Mouse (Mus musculus): ENCODE data around the gene Umps.

Umps gene

DNA sequence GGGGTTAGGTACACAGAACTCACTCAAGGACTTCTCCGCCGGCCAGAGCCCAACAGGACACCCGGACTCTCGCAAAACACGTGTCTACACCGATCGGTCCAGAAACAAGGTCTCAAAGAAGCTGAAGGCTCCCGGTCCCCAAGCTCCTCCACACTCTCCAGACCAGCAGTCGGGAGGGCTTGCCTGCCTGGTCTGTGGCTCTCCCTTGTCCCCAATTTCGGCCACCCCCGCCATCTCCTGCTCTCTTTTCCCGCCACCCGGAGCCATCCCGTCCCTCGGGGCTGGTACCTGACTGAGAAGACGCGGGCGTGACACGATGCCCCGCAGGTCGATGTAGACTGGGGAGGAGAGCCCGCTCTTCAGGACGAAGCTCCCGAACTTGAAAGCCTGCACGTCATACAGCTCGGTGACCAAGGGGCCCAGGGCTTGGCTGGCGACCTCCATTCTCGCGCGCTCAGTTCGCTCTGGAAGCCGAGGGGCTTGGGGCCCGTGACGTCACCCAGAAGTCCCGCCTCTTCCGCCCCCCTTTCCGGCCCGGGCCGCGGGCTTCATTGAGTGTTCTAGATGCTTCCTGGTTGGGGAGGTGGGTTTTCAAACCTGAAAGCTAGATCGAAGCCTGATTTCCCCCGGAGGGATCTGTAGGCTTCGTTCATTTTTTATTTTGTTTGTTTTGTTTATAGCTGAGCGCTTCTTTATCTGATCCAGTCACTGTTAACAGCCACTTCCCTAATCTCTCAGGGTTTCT, at the start of gene Umps:
TSS of gene Umps (minus strand) at position 501 of the 745 bp plus-strand sequence.
- DNase-seq (ENCODE audit: low spot score) = peak; percentile 58

GRCm38 (mm10) chr16:34011991-34012845, 45.4 kb upstream of the Umps start:
- no peak for DNase-seq (ENCODE audit: low spot score)

- no peak for DNase-seq (ENCODE audit: low spot score)
Observed at GRCm38 (mm10) chr16:34009567-34009966, 42.7 kb upstream of the Umps start.

DNA sequence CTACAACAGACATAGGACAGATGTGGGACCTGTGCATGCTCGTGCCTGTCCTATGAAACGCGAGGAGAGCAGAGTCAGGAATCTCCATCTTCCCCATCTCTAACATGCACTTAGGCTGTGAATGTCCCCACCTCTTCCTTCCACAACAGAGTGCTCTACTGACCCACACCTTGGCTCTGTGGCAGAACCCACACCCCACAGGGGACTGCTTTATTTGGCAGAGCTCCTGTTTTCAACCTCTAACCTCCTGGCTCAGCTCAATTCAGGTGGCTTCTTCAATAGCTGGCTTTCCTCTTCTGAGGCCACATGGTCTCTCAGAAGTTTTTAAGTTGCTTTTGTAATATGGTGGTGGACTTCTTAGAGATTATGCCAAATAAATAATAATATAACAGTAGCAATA, 39.1 kb upstream of the Umps start:
- DNase-seq (ENCODE audit: low spot score) = no peak

GRCm38 (mm10) chr16:34004128-34004578, 37.3 kb upstream of the Umps start:
- DNase-seq (ENCODE audit: low spot score) = no peak

GRCm38 (mm10) chr16:34003566-34004127, 36.8 kb upstream of the Umps start:
- no peak for DNase-seq (ENCODE audit: low spot score)

DNA sequence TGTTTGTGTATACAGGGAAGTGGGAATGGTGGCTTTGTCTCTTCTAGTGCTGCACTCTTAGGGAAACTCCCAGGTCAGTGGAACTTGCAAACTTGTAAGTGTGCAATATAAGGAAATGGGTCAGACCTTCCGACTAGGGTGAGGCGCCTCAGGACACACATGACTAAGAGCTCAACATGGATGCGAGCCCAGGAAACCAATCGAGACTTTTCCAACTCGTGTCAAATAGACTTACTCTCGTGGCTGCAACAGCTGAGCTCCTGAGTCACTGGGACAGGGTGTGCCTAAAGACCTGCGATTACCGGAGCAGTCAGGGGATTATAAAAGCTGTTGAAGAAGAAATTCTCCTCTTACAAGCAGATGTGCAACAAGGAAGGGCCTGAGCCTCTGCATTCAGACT, 33.9 kb upstream of the Umps start:
- no peak for DNase-seq (ENCODE audit: low spot score)

DNA sequence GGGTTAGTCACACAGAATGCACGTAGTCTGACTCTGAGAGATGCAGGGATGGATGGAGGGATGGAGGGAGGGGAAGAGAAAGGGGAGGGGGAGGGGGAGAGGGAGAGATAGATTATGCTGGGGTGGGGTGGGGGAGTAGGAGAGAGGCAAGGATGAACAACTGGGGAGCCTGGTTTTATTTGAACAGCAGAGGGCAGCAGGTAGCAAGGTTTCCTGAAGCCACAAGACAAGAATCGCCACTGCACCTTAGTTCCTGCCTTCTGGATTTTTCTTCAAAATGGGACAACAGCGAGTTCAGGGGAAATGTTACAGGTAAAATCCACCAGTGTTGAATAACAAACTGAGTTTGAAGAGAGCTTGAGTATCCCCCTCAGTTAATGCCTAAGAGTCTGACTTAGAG, 32.5 kb upstream of the Umps start:
- no peak for DNase-seq (ENCODE audit: low spot score)

GRCm38 (mm10) chr16:33998011-33998410, 31.2 kb upstream of the Umps start:
- DNase-seq (ENCODE audit: low spot score) = no peak

- DNase-seq (ENCODE audit: low spot score) = no peak
Observed at GRCm38 (mm10) chr16:33996030-33996429, 29.2 kb upstream of the Umps start.

- DNase-seq (ENCODE audit: low spot score) = no peak
Observed at GRCm38 (mm10) chr16:33995496-33995895, 28.7 kb upstream of the Umps start.

GRCm38 (mm10) chr16:33994321-33994720, 27.5 kb upstream of the Umps start:
- DNase-seq (ENCODE audit: low spot score) = no peak

- no peak for DNase-seq (ENCODE audit: low spot score)
Observed at GRCm38 (mm10) chr16:33990712-33991111, 23.9 kb upstream of the Umps start.

DNA sequence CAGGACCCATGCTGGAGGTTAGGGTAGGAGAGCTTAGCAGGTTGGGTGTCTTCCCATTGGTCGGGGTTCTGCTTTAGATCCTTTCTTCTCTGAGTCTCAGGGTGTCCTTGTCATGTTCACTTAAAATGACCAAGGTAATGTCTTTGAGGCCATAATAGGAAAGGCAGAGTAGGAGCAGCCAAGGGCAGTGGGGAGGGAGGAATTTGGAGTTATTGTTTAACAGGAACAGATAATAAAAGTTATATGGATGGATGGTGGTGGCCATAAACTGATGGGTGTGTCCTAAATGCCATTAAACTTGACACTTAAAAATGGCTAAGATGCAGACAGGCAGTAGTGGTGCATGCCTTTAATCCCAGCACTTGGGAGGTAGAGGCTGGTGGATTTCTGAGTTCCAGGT, 22.3 kb upstream of the Umps start:
- no peak for DNase-seq (ENCODE audit: low spot score)

- DNase-seq (ENCODE audit: low spot score) = no peak
Observed at GRCm38 (mm10) chr16:33988358-33989012, 21.6 kb upstream of the Umps start.

GRCm38 (mm10) chr16:33986993-33987392, 20.2 kb upstream of the Umps start:
- no peak for DNase-seq (ENCODE audit: low spot score)

- DNase-seq (ENCODE audit: low spot score) = no peak
Observed at GRCm38 (mm10) chr16:33985372-33985771, 18.5 kb upstream of the Umps start.

- DNase-seq (ENCODE audit: low spot score) = no peak
Observed at GRCm38 (mm10) chr16:33983712-33984111, 16.9 kb upstream of the Umps start.

DNA sequence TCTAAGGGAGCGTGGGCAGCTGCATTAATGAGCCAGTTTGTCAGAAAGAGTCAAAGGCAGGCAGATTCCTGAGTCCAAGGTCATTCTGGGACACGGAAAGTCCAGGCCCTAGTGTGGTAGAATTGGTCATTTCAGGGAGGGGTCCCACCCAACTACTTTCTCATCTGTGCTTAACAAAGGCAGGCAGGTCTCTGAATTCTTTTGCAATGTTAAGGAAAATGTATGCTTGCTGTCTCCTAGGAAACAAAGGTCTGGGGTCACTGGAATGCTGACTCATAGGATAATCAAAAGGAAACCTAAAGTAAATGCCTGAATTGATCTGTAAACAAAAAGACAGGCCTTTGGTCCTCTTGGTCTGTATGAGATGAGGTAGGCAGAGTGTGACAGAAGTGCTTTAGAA, 13.0 kb upstream of the Umps start:
- no peak for DNase-seq (ENCODE audit: low spot score)

GRCm38 (mm10) chr16:33967283-33967640, 424 bp upstream of the Umps start:
- no peak for DNase-seq (ENCODE audit: low spot score)

DNA sequence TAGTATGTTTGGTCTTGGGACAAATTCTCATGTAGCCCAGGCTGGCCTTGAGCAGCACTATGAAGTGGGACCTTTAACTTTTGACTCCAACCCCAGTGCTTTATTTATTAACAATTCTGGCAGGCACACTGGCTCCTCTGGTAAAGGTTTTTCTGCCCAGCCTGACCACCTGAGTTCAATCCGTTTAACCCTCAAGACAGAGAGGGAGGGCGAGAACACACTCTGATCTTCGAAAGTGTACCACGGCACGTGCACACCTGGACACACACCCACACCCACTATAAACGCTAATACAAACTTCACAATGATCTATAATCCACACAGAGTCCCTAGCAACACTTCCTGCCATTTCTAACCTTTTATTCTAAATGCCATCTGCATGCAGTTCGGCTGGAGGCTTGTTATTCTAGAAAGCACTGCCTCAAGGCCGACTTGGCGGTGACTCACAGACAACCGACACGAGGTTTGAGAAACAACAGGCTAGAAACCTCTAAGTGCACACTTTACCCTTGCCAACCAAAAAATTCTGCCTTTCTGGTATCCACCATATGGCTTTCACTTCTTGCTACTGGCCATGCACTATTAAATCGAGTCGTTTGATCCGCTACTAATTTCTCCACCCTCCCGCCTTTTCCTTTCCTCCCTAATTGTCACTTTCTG, 830 bp downstream of the Umps start:
- no peak for DNase-seq (ENCODE audit: low spot score)

GRCm38 (mm10) chr16:33963509-33963908, 3.3 kb downstream of the Umps start:
- no peak for DNase-seq (ENCODE audit: low spot score)
